Mouse (Mus musculus): ENCODE results near the gene Cldn13.

The Cldn13 gene

DNA sequence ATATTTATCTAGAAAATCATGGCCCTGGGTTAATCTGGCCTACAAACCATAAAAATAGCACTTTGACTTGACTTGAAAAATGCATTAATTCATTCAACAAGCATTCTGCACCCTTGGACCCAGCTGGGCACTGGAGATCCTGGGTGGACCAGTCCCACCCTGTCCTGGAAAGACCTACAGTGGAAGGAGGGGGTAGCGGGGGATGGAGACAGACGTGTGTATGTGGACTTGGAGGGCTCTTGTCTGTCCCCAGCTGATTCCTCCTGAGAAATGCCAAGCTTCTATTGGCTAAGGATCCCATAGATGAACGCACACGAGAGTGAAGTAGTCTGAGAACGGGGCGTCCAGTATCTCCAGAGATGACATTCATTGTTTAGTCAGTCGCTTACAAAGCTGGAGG is 26.8 kb downstream of the Cldn13 start:
- DNase-seq, result no peak

DNA sequence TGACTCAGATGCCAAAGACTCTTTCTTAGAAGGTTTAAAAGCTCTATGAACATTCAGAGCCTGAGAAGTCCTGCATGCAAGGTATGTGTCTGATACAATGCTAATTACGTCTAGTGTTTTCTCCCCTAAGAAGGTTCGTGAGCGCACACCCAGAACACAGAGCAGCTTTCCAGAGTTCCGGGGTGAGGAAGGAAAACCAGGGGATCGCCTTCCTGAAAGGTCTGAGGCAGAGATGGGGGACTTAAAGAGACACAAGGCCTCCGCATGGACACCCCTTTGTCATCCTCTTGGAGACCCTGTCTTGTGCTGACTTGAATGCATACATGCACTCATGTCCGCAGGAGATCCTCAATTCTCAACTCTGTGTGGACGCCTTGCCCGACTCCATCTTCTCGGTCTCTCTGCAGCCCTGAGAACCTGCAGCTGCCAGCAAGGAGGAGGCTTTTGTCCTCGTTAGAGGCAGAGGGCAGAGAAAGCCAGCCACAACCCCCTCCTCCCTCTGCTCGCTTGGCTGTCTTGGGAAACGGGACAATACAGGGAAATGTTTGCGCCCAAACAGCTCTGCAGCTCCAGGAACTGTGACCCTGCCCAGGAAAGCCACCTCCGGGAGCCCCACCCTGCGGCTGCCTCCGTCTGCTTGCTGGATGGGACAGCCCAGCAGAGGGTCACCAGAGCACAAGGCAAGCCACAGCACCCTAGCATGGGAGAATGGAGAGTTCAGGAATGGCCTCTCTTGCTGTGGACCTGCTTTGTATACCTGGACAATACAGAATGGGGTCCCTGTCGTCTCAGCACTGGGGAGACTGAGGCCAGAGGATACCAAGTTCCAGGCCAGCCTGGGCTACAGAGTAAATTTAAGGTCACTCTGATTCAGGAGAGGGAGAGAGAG is 27.6 kb downstream of the Cldn13 start:
- peak; percentile 70 for DNase-seq

DNA sequence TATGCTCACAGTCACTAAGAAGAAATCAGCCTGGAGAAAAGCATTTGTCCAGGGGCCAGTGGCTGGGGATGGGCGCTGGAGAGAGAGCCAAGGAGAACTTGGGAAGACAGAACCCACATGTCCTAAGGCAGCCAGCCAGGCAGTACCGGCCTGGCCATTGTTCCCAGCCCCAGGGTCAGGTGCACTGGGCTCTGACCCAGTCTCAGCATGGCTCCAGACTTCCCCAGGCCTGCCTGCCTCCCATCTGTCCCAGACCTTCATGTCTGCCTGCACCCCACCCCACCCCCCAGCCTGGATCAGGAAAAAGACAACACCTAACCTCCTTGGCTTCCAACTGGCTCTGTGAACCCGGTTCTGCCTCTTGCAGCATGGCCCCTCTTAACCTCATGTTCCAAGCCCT is 32.2 kb downstream of the Cldn13 start:
- no peak for DNase-seq

DNA sequence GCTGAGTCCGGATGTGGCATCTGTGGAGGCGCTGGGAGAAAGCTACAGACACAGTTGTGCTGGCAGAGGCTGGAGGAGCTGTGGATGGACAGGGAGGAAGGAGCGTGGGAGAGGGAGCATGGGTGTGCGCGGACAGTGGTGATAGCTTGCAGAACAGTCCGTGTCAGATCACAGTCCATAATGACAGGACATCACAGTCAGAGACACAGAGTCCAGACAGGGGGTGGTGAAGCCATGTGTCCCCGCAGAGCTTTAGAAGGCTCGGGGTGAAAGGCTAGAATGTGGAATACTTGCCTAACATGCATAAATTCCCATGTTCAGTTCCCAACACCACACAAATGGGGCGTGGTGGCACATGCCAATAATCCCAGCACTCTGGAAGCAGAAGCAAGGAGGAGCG is 38.5 kb downstream of the Cldn13 start:
- DNase-seq, result no peak

DNA sequence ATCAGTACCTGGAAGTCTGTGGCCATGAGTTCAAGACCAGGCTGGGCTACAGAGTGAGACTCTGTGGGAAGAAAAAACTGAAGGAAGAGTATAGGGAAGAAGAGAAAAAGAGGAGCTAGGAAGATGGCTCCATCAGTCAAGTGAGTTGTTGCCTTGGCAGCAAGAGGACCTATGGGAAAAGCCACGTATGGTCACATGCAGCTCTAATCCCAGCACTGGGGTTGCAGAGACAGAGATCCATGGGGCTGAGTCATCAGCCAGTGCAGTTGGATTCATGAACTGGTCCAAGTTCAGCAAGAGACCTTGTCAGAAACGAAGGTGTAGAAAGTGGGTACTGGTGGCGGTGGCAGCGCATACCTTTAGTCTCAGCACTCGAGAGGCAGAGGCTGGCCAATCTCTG is 40.1 kb downstream of the Cldn13 start:
- DNase-seq, result no peak

DNA sequence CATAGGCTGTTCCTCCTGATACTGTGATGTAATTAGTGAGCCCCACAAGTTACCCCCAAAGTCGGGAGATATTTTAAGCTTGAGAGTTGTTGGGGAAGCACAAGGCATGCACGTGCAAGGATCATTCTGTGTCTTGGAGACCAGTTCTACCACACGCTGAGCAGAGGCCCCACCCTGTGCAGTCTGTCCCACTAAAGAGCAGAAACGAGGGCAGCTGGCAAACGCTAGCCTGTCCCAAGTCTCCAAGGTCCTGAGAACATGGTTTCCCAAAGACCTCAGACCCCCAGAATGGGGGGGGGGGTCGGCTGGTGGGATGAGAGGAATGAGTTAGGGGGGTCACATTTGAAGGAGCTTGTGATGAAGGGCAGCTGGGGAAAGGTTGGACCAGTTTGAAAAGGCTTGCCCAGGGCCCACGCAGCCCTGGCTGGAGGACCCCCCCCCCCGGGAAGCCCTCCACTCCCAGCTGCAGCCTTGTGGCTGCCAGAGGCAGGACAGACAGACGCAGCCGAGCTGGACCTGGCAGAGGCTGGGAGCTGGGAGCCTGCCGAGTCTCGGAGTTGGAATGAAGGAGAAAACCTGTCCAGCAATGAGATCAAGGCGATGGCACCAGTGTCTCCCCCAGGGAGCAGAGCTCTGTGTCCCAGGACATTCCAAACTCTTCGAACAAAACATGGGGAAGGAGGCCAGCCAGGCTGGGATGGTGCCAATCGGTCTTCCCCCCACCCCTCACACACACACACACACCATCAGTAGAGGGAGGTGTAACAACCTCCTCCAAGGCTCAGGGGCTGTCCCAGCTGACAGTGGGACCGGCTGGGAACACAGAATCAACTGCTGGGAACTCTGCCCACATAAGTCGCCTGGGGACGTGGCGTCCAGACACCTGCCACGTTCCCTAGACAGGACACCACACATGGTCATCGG is 41.1 kb downstream of the Cldn13 start:
- DNase-seq, result no peak

DNA sequence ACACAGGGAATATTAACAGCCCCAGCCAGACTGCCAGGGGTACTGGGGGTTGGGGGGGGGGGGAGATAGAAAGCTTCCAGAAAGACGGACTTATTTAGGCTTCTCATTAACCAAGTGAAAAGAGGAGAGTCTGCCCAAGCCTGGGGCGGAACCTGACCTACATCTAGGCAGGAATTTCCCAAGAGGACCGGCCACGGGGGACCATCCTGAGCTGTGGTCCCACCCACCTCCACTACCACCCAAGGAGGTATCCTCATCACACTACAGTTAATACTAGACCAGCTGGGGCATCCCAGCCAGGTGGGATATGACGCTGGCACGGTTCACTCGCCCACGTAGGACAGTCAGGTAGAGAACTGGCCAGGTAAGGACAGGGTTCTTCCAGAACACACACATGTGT is 42.3 kb downstream of the Cldn13 start:
- DNase-seq, result no peak

DNA sequence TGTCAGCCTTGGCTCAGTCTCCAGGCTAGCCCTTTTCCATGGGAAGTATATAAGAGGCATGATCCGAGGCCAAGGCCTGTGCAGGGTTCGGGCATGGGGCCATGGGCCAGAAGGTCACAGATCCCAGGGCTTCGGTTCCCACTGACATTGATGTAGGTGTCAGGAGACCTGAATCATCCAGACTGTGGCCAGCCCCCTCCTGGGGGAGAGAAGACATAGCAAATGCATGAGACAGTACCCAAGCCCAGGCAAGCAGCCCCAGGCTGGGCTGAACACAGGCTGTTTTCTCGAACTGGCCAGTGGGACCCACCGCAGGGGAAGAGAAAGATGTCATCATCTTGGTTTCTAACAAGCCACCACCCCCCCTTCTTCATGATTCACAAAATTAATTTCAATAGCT is 42.7 kb downstream of the Cldn13 start:
- no peak for DNase-seq

DNA sequence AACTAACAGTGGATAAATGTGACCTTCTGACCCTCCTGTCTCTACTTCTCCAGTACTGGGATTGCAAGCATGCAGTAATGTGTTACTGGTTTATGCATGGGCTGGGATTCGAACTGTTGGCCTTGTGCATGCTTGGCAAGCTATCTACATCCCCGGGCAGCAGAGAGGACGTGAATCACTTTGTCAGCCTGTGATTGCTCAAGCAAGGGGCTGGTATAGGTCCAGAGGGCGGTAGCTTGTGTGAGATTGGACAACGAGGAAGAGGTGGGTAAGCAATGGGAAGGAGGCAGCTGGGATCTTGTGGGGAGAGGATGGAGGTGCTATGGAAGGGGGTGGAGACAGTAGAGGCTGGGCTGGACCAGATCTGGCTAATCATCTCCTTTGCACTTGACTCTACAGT is 46.8 kb downstream of the Cldn13 start:
- DNase-seq, result no peak

DNA sequence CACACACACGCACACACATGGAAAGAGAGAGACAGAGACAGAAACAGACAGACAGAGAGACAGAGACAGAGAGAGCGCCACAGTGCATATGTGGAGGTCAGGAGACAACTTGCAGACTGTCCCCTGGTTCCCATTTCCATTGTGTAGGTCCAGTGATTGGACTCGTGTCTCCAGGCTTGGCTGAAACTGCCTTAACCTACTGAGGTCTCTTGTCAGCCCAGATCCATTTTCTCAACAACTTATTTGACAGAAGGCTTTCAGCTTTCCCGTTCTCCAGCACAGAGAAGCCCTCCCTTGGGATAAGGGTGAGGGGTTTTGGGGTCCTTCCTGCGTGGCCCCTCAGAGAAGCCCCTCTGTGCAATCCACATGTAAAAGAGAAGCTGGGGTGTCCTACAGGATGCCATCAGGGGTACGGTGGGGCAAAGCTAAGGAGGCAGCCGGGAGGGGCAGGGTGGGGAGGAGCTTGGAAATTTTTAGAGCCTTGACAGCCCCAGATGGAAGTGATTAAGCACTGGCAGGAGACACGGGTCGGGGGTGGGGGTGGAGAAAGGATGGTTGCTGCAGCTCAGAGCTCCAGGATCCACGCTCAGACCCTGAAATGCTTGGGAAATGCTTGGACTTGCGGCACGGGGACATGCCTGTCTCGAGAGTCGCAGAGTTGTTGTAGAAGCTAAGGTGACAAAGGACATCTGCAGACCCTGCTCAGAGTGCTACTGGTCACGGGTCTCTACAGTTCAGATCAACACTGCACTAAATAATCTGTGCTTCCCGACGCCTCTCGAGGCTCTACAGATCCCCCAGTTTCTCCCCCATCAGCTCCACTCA is 47.8 kb downstream of the Cldn13 start:
- DNase-seq, result no peak

DNA sequence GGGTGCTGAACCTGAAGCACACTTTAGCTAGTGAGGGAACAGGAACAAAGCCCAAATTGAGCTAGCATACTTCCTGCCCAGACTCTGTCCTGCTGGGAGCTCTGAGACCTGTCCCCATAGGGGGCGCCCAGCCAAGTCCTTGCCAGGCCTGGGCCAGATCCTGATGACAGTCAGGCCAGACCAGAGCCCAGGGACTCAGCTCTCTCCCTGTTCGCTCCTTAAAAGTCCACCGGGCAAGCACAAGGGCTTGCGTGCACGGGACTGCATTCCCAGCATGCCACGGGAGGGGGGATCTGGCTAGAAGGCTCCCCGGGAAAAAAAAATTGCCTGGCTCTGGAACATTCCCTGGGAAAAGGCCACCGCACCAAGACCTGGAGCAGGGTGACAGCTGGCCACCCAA is 50.2 kb downstream of the Cldn13 start:
- peak; percentile 22 for DNase-seq

Data from kidney, adult 9 months (tissue).